Mouse (Mus musculus) myocyte (in vitro differentiated cells): ENCODE measurements around the gene Hook2. TPM values are rescaled to one million over a fixed set of nuclear protein-coding genes. Genes with fewer than 3 reads are reported as not detected.

Source experiments
- H3K27me3 ChIP-seq: one replicate; pipeline ENCODE4 v1.6.1; 2011; ENCODE audit not compliant: control insufficient read depth, insufficient read depth, insufficient read length
- H3K36me3 ChIP-seq: one replicate; pipeline ENCODE4 v1.6.1; 2011; ENCODE audit not compliant: control insufficient read depth, insufficient read depth
- H3K4me2 ChIP-seq: one replicate; pipeline ENCODE4 v1.6.1; 2011; ENCODE audit warnings: low read depth, control low read depth
- H3K4me3 ChIP-seq: one replicate; pipeline ENCODE4 v1.5.1; 2011; ENCODE audit warnings: mild to moderate bottlenecking, control low read depth, moderate library complexity
- H3K79me2 ChIP-seq: one replicate; pipeline ENCODE4 v1.6.1; 2011; ENCODE audit not compliant: control insufficient read depth, insufficient read depth
- H3ac ChIP-seq: one replicate; pipeline ENCODE4 v1.6.1; 2011; ENCODE audit not compliant: control insufficient read depth, insufficient read length
- CEBPB ChIP-seq: IDR thresholded peaks from 2 replicates; pipeline ENCODE4 v1.6.1; 2011; ENCODE audit warnings: mild to moderate bottlenecking, moderate library complexity; ENCODE audit not compliant: poor library complexity, insufficient read depth, severe bottlenecking
- E2F4 ChIP-seq: IDR thresholded peaks from one replicate; pipeline ENCODE4 v1.6.1; 2011; ENCODE audit warnings: mild to moderate bottlenecking, control low read depth, moderate library complexity; ENCODE audit not compliant: insufficient read depth
- MAX ChIP-seq: IDR thresholded peaks from one replicate; pipeline ENCODE4 v1.6.1; 2011; ENCODE audit warnings: low read depth, mild to moderate bottlenecking, control low read depth
- MYOD1 ChIP-seq, 3 experiments: IDR thresholded peaks; one replicate each; pipeline ENCODE4 v1.6.1; 2011; ENCODE audit warnings: control low read depth in 2 of 3, low read depth in 2 of 3, mild to moderate bottlenecking in 2 of 3, moderate library complexity in 1 of 3; ENCODE audit not compliant: insufficient read length in 2 of 3, control insufficient read depth in 1 of 3
- MYOG ChIP-seq, 3 experiments: IDR thresholded peaks; one replicate each; pipeline ENCODE4 v1.6.1; 2011; ENCODE audit warnings: control low read depth in 2 of 3, low read depth in 2 of 3, mild to moderate bottlenecking in 2 of 3; ENCODE audit not compliant: insufficient read length in 2 of 3, control insufficient read depth in 1 of 3, insufficient read depth in 1 of 3
- POLR2A ChIP-seq: IDR thresholded peaks from one replicate; pipeline ENCODE4 v1.6.1; 2011; ENCODE audit warnings: low read depth, mild to moderate bottlenecking, control low read depth, moderate library complexity; ENCODE audit not compliant: insufficient read length
- POLR2AphosphoS2 ChIP-seq: IDR thresholded peaks from one replicate; pipeline ENCODE4 v1.6.1; 2011; ENCODE audit warnings: low read depth, control low read depth; ENCODE audit not compliant: insufficient read length
- REST ChIP-seq: IDR thresholded peaks from one replicate; pipeline ENCODE4 v1.6.1; 2011; ENCODE audit warnings: mild to moderate bottlenecking, control low read depth, moderate library complexity; ENCODE audit not compliant: insufficient read depth, insufficient read length
- SRF ChIP-seq: IDR thresholded peaks from one replicate; pipeline ENCODE4 v1.6.1; 2011; ENCODE audit warnings: low read depth; ENCODE audit not compliant: control insufficient read depth, insufficient read length
- TCF12 ChIP-seq: IDR thresholded peaks from one replicate; pipeline ENCODE4 v1.6.1; 2011; ENCODE audit warnings: mild to moderate bottlenecking, control low read depth; ENCODE audit not compliant: poor library complexity, insufficient read depth, severe bottlenecking
- TCF3 ChIP-seq: IDR thresholded peaks from one replicate; pipeline ENCODE4 v1.6.1; 2011; ENCODE audit warnings: low read depth, control low read depth; ENCODE audit not compliant: insufficient read length
- USF1 ChIP-seq: IDR thresholded peaks from one replicate; pipeline ENCODE4 v1.6.1; 2011; ENCODE audit warnings: low read depth, mild to moderate bottlenecking, control low read depth, moderate library complexity
- polyA plus RNA-seq: library from polyadenylated mRNA; unstranded; fragments of >200 nt; fragmentation: generic; extraction: Trizol; gene quantifications from one replicate; pipeline ENCODE4 v1.2.1, GENCODE M21; 2012; ENCODE audit warnings: missing spikeins

Hook2 gene
- polyA plus RNA-seq, 1 experiment = 9.3 TPM

DNA sequence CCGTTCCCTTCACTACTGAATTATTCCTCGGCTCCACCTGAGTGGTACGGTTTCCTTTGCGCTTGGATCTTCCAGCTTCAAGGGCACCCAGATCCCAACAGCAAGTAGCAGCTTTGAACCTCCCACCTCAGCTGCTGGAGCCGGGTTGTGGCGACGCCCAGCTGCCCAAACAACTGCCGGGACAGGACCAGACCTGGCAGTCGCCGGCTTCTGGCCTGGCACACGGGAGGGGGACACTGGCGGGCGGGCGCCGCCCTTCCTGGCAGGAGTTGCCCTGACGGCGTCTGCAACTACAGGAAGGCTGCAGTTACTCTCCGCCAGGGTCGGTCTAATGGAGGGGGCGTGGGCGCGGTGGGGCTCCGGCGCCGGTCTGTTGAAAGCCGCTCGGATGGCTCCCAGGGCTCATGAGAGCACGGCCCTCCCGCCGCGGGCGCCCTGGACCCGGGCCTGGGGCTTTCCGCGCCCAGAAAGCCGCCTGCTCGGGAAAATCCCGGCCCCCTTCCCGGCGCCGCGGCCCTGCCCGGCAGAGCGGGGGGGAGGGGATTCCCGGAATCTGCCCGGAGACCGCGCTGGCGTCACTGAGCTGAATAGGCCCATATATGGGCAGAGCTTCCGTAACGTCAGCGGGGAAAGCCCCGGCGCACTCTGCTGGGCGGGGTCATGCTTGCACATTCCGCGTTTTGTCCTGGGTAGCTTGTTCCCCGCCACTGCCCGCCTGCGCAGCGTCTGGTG, 14.2 kb upstream of the Hook2 start:
- TF ChIP-seq POLR2A = peak; percentile 86
- no peak for TF ChIP-seq REST
- TF ChIP-seq POLR2AphosphoS2 = peak; percentile 97
- TF ChIP-seq SRF = peak; percentile 100
- TF ChIP-seq TCF3 = peak; percentile 13
- TF ChIP-seq CEBPB = no peak
- TF ChIP-seq E2F4 = no peak
- TF ChIP-seq MYOD1 (IDR thresholded peaks at IDR 0.05; ENCODE audit: control insufficient read depth in 1 of 3, insufficient read length in 2 of 3, low read depth in 2 of 3) = peak in 1 of 3 experiments; percentile 33
- peak; percentile 8 for TF ChIP-seq TCF12
- TF ChIP-seq MYOG (IDR thresholded peaks at IDR 0.05; ENCODE audit: control insufficient read depth in 1 of 3, insufficient read depth in 1 of 3, insufficient read length in 2 of 3, low read depth in 2 of 3) = peak; percentile 17 to 87 (median 50)
- no peak for TF ChIP-seq MAX
- no peak for TF ChIP-seq USF1
- Histone ChIP-seq H3K36me3 (peaks cover 7% of the 10 kb centered on the region), H3K27me3 (no peaks in the 10 kb centered on the region), H3K79me2 (peaks cover 18% of the 10 kb centered on the region), H3ac (peak overlapping the region; percentile 64), H3K4me2 (peak overlapping the region; percentile 99), H3K4me3 (peak overlapping the region; percentile 92)

GRCm38 (mm10) chr8:84976763-84977434, 13.5 kb upstream of the Hook2 start:
- H3ac ChIP-seq = peak overlapping the region; percentile 64
- H3K36me3 ChIP-seq = peaks cover 7% of the 10 kb centered on the region
- H3K79me2 ChIP-seq = peaks cover 18% of the 10 kb centered on the region
- H3K4me2 ChIP-seq = peak overlapping the region; percentile 99
- H3K4me3 ChIP-seq = peak overlapping the region; percentile 92
- H3K27me3 ChIP-seq = no peaks in the 10 kb centered on the region
- no peak for TF ChIP-seq SRF
- no peak for TF ChIP-seq REST
- TF ChIP-seq TCF3 = no peak
- no peak for TF ChIP-seq E2F4
- TF ChIP-seq USF1 = no peak

DNA sequence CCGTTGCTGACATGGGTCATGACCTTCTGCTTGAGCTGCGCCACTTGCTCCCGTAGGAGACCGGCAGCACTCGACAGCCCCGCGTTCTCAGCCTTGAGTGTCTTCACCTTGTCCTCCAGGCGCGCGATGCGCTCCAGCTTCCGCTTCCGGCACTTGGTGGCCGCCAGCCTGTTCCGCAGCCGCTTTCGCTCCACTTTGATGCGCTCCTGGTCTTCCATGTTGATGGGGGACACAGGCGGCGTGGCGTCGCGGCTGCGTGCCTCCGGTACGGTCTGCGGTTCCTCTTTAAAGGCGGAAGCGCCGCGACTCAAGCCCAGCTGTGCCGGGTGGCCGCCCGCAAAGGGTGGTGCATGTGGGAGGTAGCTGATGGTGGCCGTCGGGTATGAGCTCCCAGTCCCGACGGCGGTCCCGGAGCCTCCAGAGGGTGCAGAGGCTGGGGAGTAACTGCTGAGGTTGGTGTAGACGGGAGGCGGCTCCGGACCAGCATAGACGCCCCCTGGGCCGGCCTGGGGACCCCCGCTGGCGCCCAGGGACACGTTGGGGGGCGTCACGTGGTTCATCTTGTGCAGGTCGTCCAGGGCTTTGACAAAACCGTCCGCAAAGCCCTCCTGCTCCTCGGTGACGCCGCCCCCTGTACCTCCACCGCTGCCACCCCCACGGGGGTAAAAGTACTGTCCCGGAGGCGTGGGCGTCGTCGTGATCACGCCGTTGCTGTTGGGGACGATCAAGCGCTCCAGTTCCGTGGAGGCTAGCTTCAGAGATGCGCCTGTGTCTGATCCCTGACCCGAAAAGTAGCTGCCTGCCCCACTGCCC, 12.8 kb upstream of the Hook2 start:
- H3K79me2 ChIP-seq = peaks cover 18% of the 10 kb centered on the region
- H3K27me3 ChIP-seq = no peaks in the 10 kb centered on the region
- TF ChIP-seq POLR2A (peak; percentile 74), SRF (peak; percentile 7), MYOD1 (IDR thresholded peaks at IDR 0.05; ENCODE audit: control insufficient read depth in 1 of 3, insufficient read length in 2 of 3, low read depth in 2 of 3) (peak in 2 of 3 experiments; percentile 1 to 61), CEBPB (no peak), E2F4 (no peak), MYOG (IDR thresholded peaks at IDR 0.05; ENCODE audit: control insufficient read depth in 1 of 3, insufficient read depth in 1 of 3, insufficient read length in 2 of 3, low read depth in 2 of 3) (peak in 1 of 3 experiments; percentile 44), POLR2AphosphoS2 (peak; percentile 86), USF1 (peak; percentile 36), TCF3 (no peak)
- H3K4me2 ChIP-seq = peak overlapping the region; percentile 99
- H3ac ChIP-seq = peak overlapping the region; percentile 64
- H3K36me3 ChIP-seq = peaks cover 5% of the 10 kb centered on the region
- H3K4me3 ChIP-seq = peak overlapping the region; percentile 92

GRCm38 (mm10) chr8:84978248-84978940, 12.0 kb upstream of the Hook2 start, which contains the start of gene Junb:
Gene Junb (minus strand): TSS chr8:84978718.
- Histone ChIP-seq H3K79me2 (peaks cover 18% of the 10 kb centered on the region), H3K36me3 (no peaks in the 10 kb centered on the region), H3K4me2 (peak within 1 kb of the TSS; percentile 99), H3K4me3 (peak within 1 kb of the TSS; percentile 92), H3ac (peak within 1 kb of the TSS; percentile 64), H3K27me3 (no peaks in the 10 kb centered on the region)
- TF ChIP-seq POLR2A (peak; percentile 94), E2F4 (no peak), USF1 (no peak), SRF (no peak), TCF12 (no peak), TCF3 (no peak), CEBPB (no peak), MAX (peak; percentile 96), REST (peak; percentile 33), MYOG (IDR thresholded peaks at IDR 0.05; ENCODE audit: control insufficient read depth in 1 of 3, insufficient read depth in 1 of 3, insufficient read length in 2 of 3, low read depth in 2 of 3) (peak in 1 of 3 experiments; percentile 41), POLR2AphosphoS2 (peak; percentile 96), MYOD1 (IDR thresholded peaks at IDR 0.05; ENCODE audit: control insufficient read depth in 1 of 3, insufficient read length in 2 of 3, low read depth in 2 of 3) (peak in 1 of 3 experiments; percentile 36)
